Mouse (Mus musculus): Measurements from ENCODE around the gene Wdr1. TPM values are rescaled to one million over a fixed set of nuclear protein-coding genes. Genes with fewer than 3 reads are reported as not detected.

Wdr1 gene
- polyA plus RNA-seq, 1 experiment from 2014 or later = 221 TPM

- no peak overlapping the region for H3K4me2 ChIP-seq (ENCODE audit: low read length)
- H3K9me3 ChIP-seq (replicated peaks; ENCODE audit: control insufficient read depth, low read length, poor library complexity, severe bottlenecking) = no peaks in the 10 kb centered on the region
- H3K36me3 ChIP-seq (ENCODE audit: control insufficient read depth, insufficient read depth, low read length) = no peaks in the 10 kb centered on the region
- no peak overlapping the region for H3K27ac ChIP-seq (ENCODE audit: low read length)
- H3K9ac ChIP-seq (ENCODE audit: low read depth, low read length) = no peak overlapping the region
- no peaks in the 10 kb centered on the region for H3K4me1 ChIP-seq (ENCODE audit: control insufficient read depth, insufficient read depth, low read length)
- 97% methylated on average over 6 of the region's 6 CpGs for WGBS
- H3K4me3 ChIP-seq (ENCODE audit: low read depth, low read length) = no peak overlapping the region
- ATAC-seq = no peak
- no peaks in the 10 kb centered on the region for H3K27me3 ChIP-seq (ENCODE audit: control insufficient read depth, insufficient read depth, low read depth, low read length)
These were observed 69.1 kb downstream of the Wdr1 start for GRCm38 (mm10) chr5:38493890-38494289.

- 86% methylated on average over 8 of the region's 8 CpGs for WGBS
- no peaks in the 10 kb centered on the region for H3K4me1 ChIP-seq (ENCODE audit: control insufficient read depth, insufficient read depth, low read length)
- H3K4me2 ChIP-seq (ENCODE audit: low read length) = no peak overlapping the region
- H3K9me3 ChIP-seq (replicated peaks; ENCODE audit: control insufficient read depth, low read length, poor library complexity, severe bottlenecking) = no peaks in the 10 kb centered on the region
- ATAC-seq = no peak
- H3K9ac ChIP-seq (ENCODE audit: low read depth, low read length) = no peak overlapping the region
- no peak overlapping the region for H3K4me3 ChIP-seq (ENCODE audit: low read depth, low read length)
- H3K36me3 ChIP-seq (ENCODE audit: control insufficient read depth, insufficient read depth, low read length) = no peaks in the 10 kb centered on the region
- H3K27ac ChIP-seq (ENCODE audit: low read length) = no peak overlapping the region
- H3K27me3 ChIP-seq (ENCODE audit: control insufficient read depth, insufficient read depth, low read depth, low read length) = no peaks in the 10 kb centered on the region
These were observed 71.3 kb downstream of the Wdr1 start for GRCm38 (mm10) chr5:38491763-38492162.

GRCm38 (mm10) chr5:38489739-38490138 lies 73.3 kb downstream of the Wdr1 start:
- Histone ChIP-seq H3K9ac (ENCODE audit: low read depth, low read length) (no peak overlapping the region), H3K4me1 (ENCODE audit: control insufficient read depth, insufficient read depth, low read length) (no peaks in the 10 kb centered on the region), H3K4me2 (ENCODE audit: low read length) (no peak overlapping the region), H3K27me3 (ENCODE audit: control insufficient read depth, insufficient read depth, low read depth, low read length) (no peaks in the 10 kb centered on the region), H3K36me3 (ENCODE audit: control insufficient read depth, insufficient read depth, low read length) (no peaks in the 10 kb centered on the region), H3K4me3 (ENCODE audit: low read depth, low read length) (no peak overlapping the region), H3K9me3 (replicated peaks; ENCODE audit: control insufficient read depth, low read length, poor library complexity, severe bottlenecking) (no peaks in the 10 kb centered on the region), H3K27ac (ENCODE audit: low read length) (no peak overlapping the region)
- ATAC-seq = no peak
- 92% methylated on average over 4 of the region's 4 CpGs for WGBS

GRCm38 (mm10) chr5:38488673-38489615 lies 74.1 kb downstream of the Wdr1 start:
- Histone ChIP-seq H3K4me1 (ENCODE audit: control insufficient read depth, insufficient read depth, low read length) (no peaks in the 10 kb centered on the region), H3K27me3 (ENCODE audit: control insufficient read depth, insufficient read depth, low read depth, low read length) (no peaks in the 10 kb centered on the region), H3K9ac (ENCODE audit: low read depth, low read length) (no peak overlapping the region), H3K4me3 (ENCODE audit: low read depth, low read length) (no peak overlapping the region), H3K36me3 (ENCODE audit: control insufficient read depth, insufficient read depth, low read length) (no peaks in the 10 kb centered on the region), H3K9me3 (replicated peaks; ENCODE audit: control insufficient read depth, low read length, poor library complexity, severe bottlenecking) (no peaks in the 10 kb centered on the region), H3K27ac (ENCODE audit: low read length) (no peak overlapping the region), H3K4me2 (ENCODE audit: low read length) (no peak overlapping the region)
- 87% methylated on average over 20 of the region's 20 CpGs for WGBS
- ATAC-seq = no peak

GRCm38 (mm10) chr5:38488026-38488425 lies 75.0 kb downstream of the Wdr1 start:
- H3K9me3 ChIP-seq (replicated peaks; ENCODE audit: control insufficient read depth, low read length, poor library complexity, severe bottlenecking) = no peaks in the 10 kb centered on the region
- WGBS = 53% methylated on average over 6 of the region's 6 CpGs
- H3K4me1 ChIP-seq (ENCODE audit: control insufficient read depth, insufficient read depth, low read length) = no peaks in the 10 kb centered on the region
- no peak overlapping the region for H3K4me3 ChIP-seq (ENCODE audit: low read depth, low read length)
- H3K4me2 ChIP-seq (ENCODE audit: low read length) = no peak overlapping the region
- H3K27ac ChIP-seq (ENCODE audit: low read length) = no peak overlapping the region
- no peak for ATAC-seq
- H3K9ac ChIP-seq (ENCODE audit: low read depth, low read length) = no peak overlapping the region
- no peaks in the 10 kb centered on the region for H3K36me3 ChIP-seq (ENCODE audit: control insufficient read depth, insufficient read depth, low read length)
- no peaks in the 10 kb centered on the region for H3K27me3 ChIP-seq (ENCODE audit: control insufficient read depth, insufficient read depth, low read depth, low read length)

- ATAC-seq = no peak
- Histone ChIP-seq H3K36me3 (ENCODE audit: control insufficient read depth, insufficient read depth, low read length) (no peaks in the 10 kb centered on the region), H3K9me3 (replicated peaks; ENCODE audit: control insufficient read depth, low read length, poor library complexity, severe bottlenecking) (no peaks in the 10 kb centered on the region), H3K27ac (ENCODE audit: low read length) (no peak overlapping the region), H3K27me3 (ENCODE audit: control insufficient read depth, insufficient read depth, low read depth, low read length) (no peaks in the 10 kb centered on the region), H3K4me1 (ENCODE audit: control insufficient read depth, insufficient read depth, low read length) (no peaks in the 10 kb centered on the region), H3K9ac (ENCODE audit: low read depth, low read length) (no peak overlapping the region), H3K4me3 (ENCODE audit: low read depth, low read length) (no peak overlapping the region), H3K4me2 (ENCODE audit: low read length) (no peak overlapping the region)
- WGBS = 84% methylated on average over 4 of the region's 4 CpGs
These were observed 75.8 kb downstream of the Wdr1 start for GRCm38 (mm10) chr5:38487247-38487646.

- no peaks in the 10 kb centered on the region for H3K36me3 ChIP-seq (ENCODE audit: control insufficient read depth, insufficient read depth, low read length)
- H3K9me3 ChIP-seq (replicated peaks; ENCODE audit: control insufficient read depth, low read length, poor library complexity, severe bottlenecking) = no peaks in the 10 kb centered on the region
- H3K27ac ChIP-seq (ENCODE audit: low read length) = no peak overlapping the region
- H3K4me3 ChIP-seq (ENCODE audit: low read depth, low read length) = no peak overlapping the region
- 78% methylated on average over 4 of the region's 4 CpGs for WGBS
- no peaks in the 10 kb centered on the region for H3K27me3 ChIP-seq (ENCODE audit: control insufficient read depth, insufficient read depth, low read depth, low read length)
- no peak overlapping the region for H3K9ac ChIP-seq (ENCODE audit: low read depth, low read length)
- H3K4me2 ChIP-seq (ENCODE audit: low read length) = no peak overlapping the region
- no peak for ATAC-seq
- H3K4me1 ChIP-seq (ENCODE audit: control insufficient read depth, insufficient read depth, low read length) = no peaks in the 10 kb centered on the region
These were observed 77.1 kb downstream of the Wdr1 start for GRCm38 (mm10) chr5:38485946-38486345.

GRCm38 (mm10) chr5:38483518-38484110 lies 79.4 kb downstream of the Wdr1 start:
- H3K27ac ChIP-seq (ENCODE audit: low read length) = no peak overlapping the region
- H3K27me3 ChIP-seq (ENCODE audit: control insufficient read depth, insufficient read depth, low read depth, low read length) = no peaks in the 10 kb centered on the region
- no peak overlapping the region for H3K4me3 ChIP-seq (ENCODE audit: low read depth, low read length)
- no peak overlapping the region for H3K9ac ChIP-seq (ENCODE audit: low read depth, low read length)
- H3K4me1 ChIP-seq (ENCODE audit: control insufficient read depth, insufficient read depth, low read length) = peaks cover 10% of the 10 kb centered on the region
- H3K9me3 ChIP-seq (replicated peaks; ENCODE audit: control insufficient read depth, low read length, poor library complexity, severe bottlenecking) = no peaks in the 10 kb centered on the region
- H3K36me3 ChIP-seq (ENCODE audit: control insufficient read depth, insufficient read depth, low read length) = no peaks in the 10 kb centered on the region
- no peak for ATAC-seq
- no peak overlapping the region for H3K4me2 ChIP-seq (ENCODE audit: low read length)
- 80% methylated on average over 7 of the region's 7 CpGs for WGBS
